Mouse (Mus musculus) Patski (cell line): ENCODE results near the gene 3110021N24Rik. TPM values are rescaled to one million over a fixed set of nuclear protein-coding genes. Genes with fewer than 3 reads are reported as not detected.

Experiments
- ATAC-seq: fragments of 100-300 bp; one replicate; pipeline ENCODE4 v1.8.0; 2021
- CTCF ChIA-PET: fragments of 350-600 bp; sonication (Branson Sonifier 250); formaldehyde crosslinking; loops from one replicate; lab custom pipeline; 2022; ENCODE audit warnings: inconsistent platforms; lab: Charles Lee
- POLR2A ChIA-PET: fragments of 350-600 bp; sonication (Branson Sonifier 250); formaldehyde crosslinking; loops from one replicate; lab custom pipeline; 2022; ENCODE audit warnings: antibody characterized with exemption, inconsistent platforms; lab: Charles Lee
- DNase-seq: peaks from one replicate; pipeline ENCODE4 v3.0.0-alpha.2; 2011; ENCODE audit warnings: low read depth, low spot score
- H3K27me3 ChIP-seq: fragments of 371-371 bp; one replicate; pipeline ENCODE4 v1.5.1; 2021
- CTCF ChIP-seq: fragments of 100-300 bp; IDR thresholded peaks from one replicate; pipeline ENCODE4 v1.5.1; 2021
- in situ Hi-C: fragments of 300-500 bp; cut with MboI; formaldehyde crosslinking; loops from 3 replicates; pipeline ENCODE4 v1.11.1; 2018; ENCODE audit warnings: low pct_unique_long_range_greater_than_20kb, mixed read lengths
- polyA plus RNA-seq: library from polyadenylated mRNA; unstranded; gene quantifications from one replicate; pipeline ENCODE4 v1.2.3, GENCODE M21; 2021

Gene 3110021N24Rik
- polyA plus RNA-seq, 1 experiment from 2014 or later: 0.19 TPM

GRCm38 (mm10) chr4:108790507-108790906 is 71.1 kb downstream of the 3110021N24Rik start:
- no peak for ATAC-seq
- CTCF ChIA-PET: no interaction called here
- in situ Hi-C loops: loop anchor here (10.0 kb wide), 1 partner anchor 184 kb away; no protein-coding TSS in a partner anchor

GRCm38 (mm10) chr4:108793941-108794340 is 74.5 kb downstream of the 3110021N24Rik start:
- ATAC-seq: no peak
- TF ChIP-seq CTCF: no peak

More at GRCm38 (mm10) chr4:108790507-108790906, 71.1 kb downstream of the 3110021N24Rik start:
- POLR2A ChIA-PET: no interaction called here
- H3K27me3 ChIP-seq: no peaks in the 10 kb centered on the region
- TF ChIP-seq CTCF: no peak
- DNase-seq: no peak

GRCm38 (mm10) chr4:108796701-108797100 is 77.3 kb downstream of the 3110021N24Rik start:
- ChIA-PET POLR2A (interaction anchor here (1.0 kb wide), 1 partner anchor 89 kb away, joined by 3 read pairs; no protein-coding TSS in a partner anchor), CTCF (interaction anchor here (0.6 kb wide), 1 partner anchor 12 kb away, joined by 3 read pairs; no protein-coding TSS in a partner anchor)
- in situ Hi-C loops: loop anchor here (10.0 kb wide), 1 partner anchor 178 kb away; no protein-coding TSS in a partner anchor
- DNase-seq (no peak), ATAC-seq (no peak)
- no peaks in the 10 kb centered on the region for H3K27me3 ChIP-seq
- no peak for TF ChIP-seq CTCF

More at GRCm38 (mm10) chr4:108793941-108794340, 74.5 kb downstream of the 3110021N24Rik start:
- ChIA-PET CTCF (interaction anchor here (1.6 kb wide), 1 partner anchor 11 kb away, joined by 3 read pairs; no protein-coding TSS in a partner anchor), POLR2A (interaction anchor here (1.2 kb wide), 1 partner anchor 11 kb away, joined by 5 read pairs; no protein-coding TSS in a partner anchor)
- DNase-seq: no peak
- H3K27me3 ChIP-seq: no peaks in the 10 kb centered on the region
- in situ Hi-C loops: loop anchor here (10.0 kb wide), 1 partner anchor 181 kb away; no protein-coding TSS in a partner anchor

- no peak for ATAC-seq
- in situ Hi-C loops: loop anchor here (10.0 kb wide), 1 partner anchor 177 kb away; no protein-coding TSS in a partner anchor
Measured at GRCm38 (mm10) chr4:108798083-108798830, 78.8 kb downstream of the 3110021N24Rik start.

GRCm38 (mm10) chr4:108803535-108803934 is 84.1 kb downstream of the 3110021N24Rik start:
- CTCF ChIA-PET: no interaction called here
- no peak for DNase-seq
- POLR2A ChIA-PET: interaction anchor here (0.6 kb wide), 1 partner anchor 36 kb away, joined by 3 read pairs; no protein-coding TSS in a partner anchor
- in situ Hi-C loops: no loop called here
- TF ChIP-seq CTCF: no peak
- no peaks in the 10 kb centered on the region for H3K27me3 ChIP-seq
- ATAC-seq: no peak

More at GRCm38 (mm10) chr4:108798083-108798830, 78.8 kb downstream of the 3110021N24Rik start:
- H3K27me3 ChIP-seq: no peaks in the 10 kb centered on the region
- ChIA-PET POLR2A (no interaction called here), CTCF (interaction anchor here (1.1 to 1.6 kb wide), 3 partner anchors 24 to 102 kb away, joined by 3 to 7 read pairs (median 5); no protein-coding TSS in a partner anchor)
- DNase-seq: no peak
- TF ChIP-seq CTCF: peak; percentile 47

- POLR2A ChIA-PET: no interaction called here
- DNase-seq: no peak
- in situ Hi-C loops: no loop called here
- no peaks in the 10 kb centered on the region for H3K27me3 ChIP-seq
- CTCF ChIA-PET: no interaction called here
- TF ChIP-seq CTCF: no peak
- ATAC-seq: no peak
Measured at GRCm38 (mm10) chr4:108811142-108811541, 91.7 kb downstream of the 3110021N24Rik start.

GRCm38 (mm10) chr4:108811550-108811949 is 92.1 kb downstream of the 3110021N24Rik start:
- TF ChIP-seq CTCF: no peak
- CTCF ChIA-PET: no interaction called here
- POLR2A ChIA-PET: no interaction called here
- ATAC-seq: no peak
- no peaks in the 10 kb centered on the region for H3K27me3 ChIP-seq
- DNase-seq: no peak
- in situ Hi-C loops: no loop called here

GRCm38 (mm10) chr4:108825677-108826076 is 106.2 kb downstream of the 3110021N24Rik start:
- DNase-seq (no peak), ATAC-seq (no peak)
- TF ChIP-seq CTCF: no peak
- in situ Hi-C loops: no loop called here
- no peaks in the 10 kb centered on the region for H3K27me3 ChIP-seq
- CTCF ChIA-PET: no interaction called here
- POLR2A ChIA-PET: no interaction called here

GRCm38 (mm10) chr4:108826096-108826495 is 106.6 kb downstream of the 3110021N24Rik start:
- ChIA-PET CTCF (no interaction called here), POLR2A (no interaction called here)
- TF ChIP-seq CTCF: no peak
- in situ Hi-C loops: no loop called here
- ATAC-seq: no peak
- DNase-seq: no peak
- H3K27me3 ChIP-seq: no peaks in the 10 kb centered on the region

- no peak for DNase-seq
- CTCF ChIA-PET: no interaction called here
- no peak for ATAC-seq
- no peaks in the 10 kb centered on the region for H3K27me3 ChIP-seq
- TF ChIP-seq CTCF: no peak
- POLR2A ChIA-PET: no interaction called here
- in situ Hi-C loops: no loop called here
Measured at GRCm38 (mm10) chr4:108826643-108827042, 107.2 kb downstream of the 3110021N24Rik start.
